Mouse (Mus musculus) frontal cortex, postnatal 10 days (tissue): ENCODE measurements at regions not wholly inside any gene's neighbourhood (a gene's known extent, or its start where the extent isn't known, plus 50 kb on each side); places are given as distances from the start of the nearest gene placed in this dataset.
"Not testable (repeated sequence)": the region's sequence is repeated elsewhere in the genome, so short reads cannot be mapped to it uniquely, and the experiment has no call there.

Source experiments
- DNase-seq, 2 experiments: peaks; one replicate each; pipeline ENCODE4 v3.0.0; 2022; ENCODE audit warnings: low spot score in 2 of 2, mixed read lengths in 1 of 2

- DNase-seq = no peak
These were observed 52.0 kb upstream of the Trpm1 start for GRCm38 (mm10) chr7:64101679-64102078.

GRCm38 (mm10) chr7:64099606-64100005 lies 54.0 kb upstream of the Trpm1 start:
- DNase-seq = peak in 1 of 2 experiments; percentile 1

DNA sequence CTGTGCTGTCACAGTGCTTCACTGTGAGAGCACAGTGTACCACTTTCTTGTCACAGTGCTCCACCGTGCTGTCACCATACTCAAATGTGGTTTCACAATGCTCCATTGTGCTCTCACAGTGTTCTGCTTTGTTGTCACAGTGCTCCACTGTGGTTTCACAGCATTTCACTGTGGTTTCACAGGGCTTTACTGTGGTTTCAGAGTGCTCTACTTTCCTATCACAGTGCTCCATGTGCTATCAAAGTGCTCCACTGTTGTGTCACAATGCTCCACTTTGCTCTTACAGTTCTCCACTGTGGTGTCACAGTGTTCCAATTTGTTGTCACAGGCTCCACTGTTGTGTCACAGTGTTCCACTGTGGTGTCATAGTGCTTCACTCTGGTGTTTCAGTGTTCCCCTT lies 63.6 kb upstream of the Trpm1 start:
- DNase-seq = no peak

- peak in 1 of 2 experiments; percentile 2 for DNase-seq
These were observed 64.6 kb upstream of the Trpm1 start for GRCm38 (mm10) chr7:64089034-64089433.

DNA sequence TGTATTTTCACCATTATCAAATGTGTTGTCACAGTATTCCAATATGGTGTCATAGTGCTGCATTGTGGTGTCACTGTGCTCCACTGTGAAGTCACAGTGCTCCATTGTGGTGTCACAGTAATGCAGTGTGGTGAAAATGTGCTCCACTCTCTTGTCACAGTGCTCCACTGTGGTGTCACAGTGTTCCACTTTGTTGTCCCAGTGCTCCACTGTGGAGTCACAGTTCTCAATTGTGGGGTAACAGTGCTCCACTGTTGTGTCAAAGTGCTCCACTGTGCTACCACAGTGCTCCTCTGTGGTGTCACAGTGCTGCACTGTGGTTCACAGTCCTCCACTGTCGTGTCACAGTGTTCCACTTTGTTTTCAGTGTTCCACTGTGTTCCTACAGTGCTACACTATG lies 69.7 kb upstream of the Trpm1 start:
- not testable (repeated sequence) for DNase-seq

DNA sequence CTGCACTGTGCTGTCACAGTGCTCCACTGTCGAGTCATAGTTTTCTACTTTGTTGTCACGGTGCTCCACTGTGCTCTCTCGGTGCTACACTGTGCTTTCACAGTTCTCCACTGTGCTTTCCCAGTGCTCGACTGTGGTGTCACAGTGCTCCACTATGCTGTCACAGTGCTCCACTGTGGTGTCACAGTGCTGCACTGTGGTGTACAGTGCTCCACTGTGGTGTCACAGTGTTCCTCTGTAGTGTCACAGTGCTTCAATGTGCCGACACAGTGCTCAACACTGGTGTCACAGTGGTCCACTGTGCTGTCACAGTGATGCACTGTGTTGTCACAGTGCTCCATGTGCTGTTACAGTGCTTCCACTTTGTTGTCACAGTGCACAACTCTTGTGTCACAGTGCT lies 71.0 kb upstream of the Trpm1 start:
- DNase-seq = no peak

GRCm38 (mm10) chr7:64082201-64082600 lies 71.4 kb upstream of the Trpm1 start:
- DNase-seq = no peak

DNA sequence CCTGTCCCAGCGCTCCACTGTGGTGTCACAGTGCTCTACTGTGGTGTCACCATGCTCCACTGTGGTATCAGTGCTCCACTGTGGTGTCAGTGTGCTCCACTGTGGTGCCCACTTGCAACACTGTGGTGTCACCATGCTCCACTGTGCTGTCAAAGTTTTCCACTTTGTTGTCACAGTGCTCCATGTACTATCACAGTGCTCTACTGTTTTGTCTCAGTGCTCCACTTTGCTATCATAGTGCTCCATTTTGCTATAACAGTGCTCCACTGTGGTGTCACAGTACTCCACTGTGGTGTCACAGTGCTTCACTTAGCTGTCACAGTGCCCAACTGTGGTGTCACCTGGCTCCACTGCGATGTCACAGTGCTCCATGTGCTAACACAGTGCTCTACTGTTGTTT lies 72.0 kb upstream of the Trpm1 start:
- DNase-seq = no peak

- no peak for DNase-seq
These were observed 72.6 kb upstream of the Trpm1 start for GRCm38 (mm10) chr7:64081019-64081418.

GRCm38 (mm10) chr7:64079301-64079700 lies 74.3 kb upstream of the Trpm1 start:
- DNase-seq = no peak

DNA sequence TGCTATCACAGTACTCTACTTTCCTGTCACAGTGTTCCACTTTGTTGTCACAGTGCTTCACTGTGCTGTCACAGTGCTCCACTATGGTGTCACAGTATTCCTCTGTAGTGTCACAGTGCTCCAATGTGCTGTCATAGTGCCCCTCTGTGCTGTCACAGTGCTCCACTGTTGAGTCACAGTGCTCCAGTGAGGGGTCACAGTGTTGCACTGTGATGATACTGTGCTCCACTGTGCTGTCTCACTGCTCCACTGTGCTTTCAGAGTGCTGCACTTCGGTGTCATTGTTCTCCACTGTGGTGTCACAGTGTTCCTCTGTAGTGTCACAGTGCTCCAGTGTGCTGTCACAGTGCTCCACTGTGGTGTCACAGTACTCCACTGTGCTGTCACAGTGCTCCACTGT lies 75.0 kb upstream of the Trpm1 start:
- no peak for DNase-seq

GRCm38 (mm10) chr7:64077526-64077925 lies 76.1 kb upstream of the Trpm1 start:
- DNase-seq = peak in 1 of 2 experiments; percentile 9

GRCm38 (mm10) chr7:64076764-64077360 lies 76.8 kb upstream of the Trpm1 start:
- DNase-seq = peak in 1 of 2 experiments; percentile 0

- DNase-seq = no peak
These were observed 77.8 kb upstream of the Trpm1 start for GRCm38 (mm10) chr7:64075696-64076313.

GRCm38 (mm10) chr7:64074661-64075234 lies 78.9 kb upstream of the Trpm1 start:
- DNase-seq = peak in 1 of 2 experiments; percentile 3

DNA sequence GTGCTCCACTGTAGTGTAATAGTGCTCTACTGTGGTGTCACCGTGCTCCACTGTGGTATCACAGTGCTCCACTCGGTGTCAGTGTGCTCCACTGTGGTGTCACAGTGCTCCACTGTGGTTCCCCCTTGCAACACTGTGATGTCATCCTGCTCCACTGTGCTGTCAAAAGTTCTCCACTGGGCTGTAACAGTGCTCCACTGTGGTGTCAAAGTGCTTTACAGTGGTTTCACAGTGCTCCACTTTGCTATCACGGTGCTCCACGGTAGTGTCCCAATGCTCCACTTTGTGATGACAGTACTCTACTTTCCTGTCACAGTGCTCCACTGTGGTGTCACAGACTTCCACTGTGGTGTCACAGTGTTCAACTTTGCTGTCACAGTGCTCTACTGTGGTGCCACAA lies 79.4 kb upstream of the Trpm1 start:
- peak in 1 of 2 experiments; percentile 1 for DNase-seq

GRCm38 (mm10) chr7:64073781-64074180 lies 79.9 kb upstream of the Trpm1 start:
- DNase-seq = no peak

DNA sequence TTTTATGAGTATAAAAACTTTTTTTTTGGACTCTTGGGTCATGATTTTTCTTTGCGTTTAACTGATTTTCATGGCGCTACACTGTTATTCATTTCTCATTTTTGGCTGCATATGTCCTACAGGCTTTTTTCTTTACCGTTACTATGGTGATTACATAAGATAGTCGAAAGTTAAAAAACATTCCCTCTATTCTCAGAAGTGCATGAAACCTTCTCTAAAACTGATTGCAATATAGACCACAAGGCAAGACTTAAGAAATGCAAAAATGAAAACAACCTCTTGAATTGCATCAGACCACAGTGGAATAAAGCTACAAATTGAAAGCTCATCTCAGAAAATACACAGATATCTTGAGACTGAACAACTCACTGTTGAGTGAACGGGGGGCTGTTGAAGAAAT lies 82.7 kb upstream of the Trpm1 start:
- DNase-seq = no peak

DNA sequence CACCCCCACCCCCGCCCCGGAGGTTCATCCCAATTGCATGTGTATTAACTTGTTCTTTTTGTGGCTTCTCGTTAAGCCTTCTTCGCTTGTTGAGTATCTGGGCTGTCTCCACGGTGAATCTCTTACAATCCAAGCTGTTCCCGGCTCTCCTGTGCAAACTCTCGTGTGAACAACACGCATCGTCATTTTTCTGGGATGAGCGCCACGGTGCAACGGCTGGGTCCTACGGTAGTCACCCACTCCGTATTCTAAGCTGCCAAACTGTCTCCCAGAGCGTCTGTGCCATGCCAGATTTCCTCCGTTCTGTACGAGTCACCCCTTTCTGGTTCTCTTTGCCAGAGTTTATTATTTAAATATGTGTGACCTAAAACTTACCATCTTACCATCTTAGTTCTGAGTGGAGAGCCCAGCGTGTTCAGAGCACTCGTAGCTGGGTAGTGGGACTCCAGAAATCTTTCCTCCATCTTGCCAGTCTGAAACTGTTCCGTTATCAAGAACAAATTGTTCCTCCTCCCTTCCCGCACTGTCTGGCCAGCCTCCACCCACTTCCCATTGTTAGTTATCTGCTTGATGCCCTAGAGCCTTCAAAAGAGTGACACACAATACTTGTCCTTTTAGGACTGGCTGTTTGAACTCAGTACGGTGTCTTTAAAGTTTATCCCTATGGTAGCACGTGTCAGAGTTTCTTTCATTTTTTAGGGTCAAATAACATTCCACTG lies 87.9 kb upstream of the Trpm1 start:
- peak; percentile 59 to 80 for DNase-seq

- DNase-seq = peak in 1 of 2 experiments; percentile 34
These were observed 89.0 kb upstream of the Trpm1 start for GRCm38 (mm10) chr7:64064460-64065241.

GRCm38 (mm10) chr7:64061170-64061569 lies 92.5 kb upstream of the Trpm1 start:
- no peak for DNase-seq

GRCm38 (mm10) chr7:64060582-64060981 lies 93.1 kb upstream of the Trpm1 start:
- no peak for DNase-seq
